Mouse (Mus musculus) bone marrow, adult 2 months (tissue): ENCODE measurements around the gene Casc3. TPM values are rescaled to one million over a fixed set of nuclear protein-coding genes. Genes with fewer than 3 reads are reported as not detected.

Experiments
- H3K27ac ChIP-seq: fragments of 200-500 bp; 2 replicates; pipeline ENCODE4 v1.5.1; 2012; ENCODE audit warnings: low read depth, mild to moderate bottlenecking, control low read depth, inconsistent platforms, low read length; ENCODE audit not compliant: control insufficient read depth, poor library complexity, insufficient read depth
- H3K4me1 ChIP-seq: fragments of 200-500 bp; 2 replicates; pipeline ENCODE4 v1.6.1; 2011; ENCODE audit warnings: low read length; ENCODE audit not compliant: control insufficient read depth, insufficient read depth
- H3K4me3 ChIP-seq: fragments of 200-500 bp; replicated peaks from 2 replicates; pipeline ENCODE3; 2011; ENCODE audit warnings: mild to moderate bottlenecking, low read depth, low read length, control low read depth; ENCODE audit not compliant: control insufficient read depth
- CTCF ChIP-seq: fragments of 200-500 bp; IDR thresholded peaks from 2 replicates; pipeline ENCODE4 v1.5.1; 2011; ENCODE audit warnings: low read length, control low read depth; ENCODE audit not compliant: control insufficient read depth, insufficient read depth
- POLR2A ChIP-seq: fragments of 200-500 bp; IDR thresholded peaks from 2 replicates; pipeline ENCODE4 v1.6.1; 2011; ENCODE audit warnings: low read depth, mild to moderate bottlenecking, control low read depth, low read length, borderline replicate concordance; ENCODE audit not compliant: control insufficient read depth
- WGBS: fragments of 180-500 bp; shearing (Covaris S2); methylation state at CpG from one replicate; pipeline ENCODE4 v1.1.7; 2018; 5-methylcytosine and 5-hydroxymethylcytosine counted together
- polyA plus RNA-seq: library from polyadenylated mRNA; stranded (reverse); fragments of >200 nt; gene quantifications from 2 replicates; pipeline ENCODE4 v1.2.4, GENCODE M21; 2011; ENCODE audit warnings: low replicate concordance; ENCODE audit not compliant: missing spikeins, insufficient read depth, insufficient read length

Casc3 gene
- polyA plus RNA-seq, 1 experiment: 38.5 TPM

DNA sequence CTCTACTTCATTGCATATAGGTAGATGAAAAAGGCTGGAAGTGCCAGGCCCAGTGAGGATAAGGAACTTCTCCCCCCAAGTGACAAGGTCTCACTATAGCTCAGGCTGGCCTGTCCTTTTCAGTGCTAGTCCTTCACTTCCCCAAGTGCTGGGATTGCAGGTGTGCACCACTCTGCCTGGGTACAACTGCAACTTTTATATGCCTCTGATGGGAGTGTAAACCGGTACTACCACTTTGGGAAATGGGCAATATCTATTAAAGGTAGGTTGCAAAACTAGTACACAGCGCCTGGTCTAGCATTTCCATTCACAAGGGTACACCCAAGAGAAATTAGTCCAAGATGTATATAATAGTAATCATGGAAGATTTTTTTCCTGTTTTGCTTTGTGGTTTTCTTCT lies 50.0 kb downstream of the Casc3 start:
- 86% methylated on average over 2 of the region's 2 CpGs for WGBS
- Histone ChIP-seq H3K4me1 (no peaks in the 10 kb centered on the region), H3K4me3 (no peak overlapping the region), H3K27ac (no peak overlapping the region)
- TF ChIP-seq POLR2A: no peak
- no peak for TF ChIP-seq CTCF

DNA sequence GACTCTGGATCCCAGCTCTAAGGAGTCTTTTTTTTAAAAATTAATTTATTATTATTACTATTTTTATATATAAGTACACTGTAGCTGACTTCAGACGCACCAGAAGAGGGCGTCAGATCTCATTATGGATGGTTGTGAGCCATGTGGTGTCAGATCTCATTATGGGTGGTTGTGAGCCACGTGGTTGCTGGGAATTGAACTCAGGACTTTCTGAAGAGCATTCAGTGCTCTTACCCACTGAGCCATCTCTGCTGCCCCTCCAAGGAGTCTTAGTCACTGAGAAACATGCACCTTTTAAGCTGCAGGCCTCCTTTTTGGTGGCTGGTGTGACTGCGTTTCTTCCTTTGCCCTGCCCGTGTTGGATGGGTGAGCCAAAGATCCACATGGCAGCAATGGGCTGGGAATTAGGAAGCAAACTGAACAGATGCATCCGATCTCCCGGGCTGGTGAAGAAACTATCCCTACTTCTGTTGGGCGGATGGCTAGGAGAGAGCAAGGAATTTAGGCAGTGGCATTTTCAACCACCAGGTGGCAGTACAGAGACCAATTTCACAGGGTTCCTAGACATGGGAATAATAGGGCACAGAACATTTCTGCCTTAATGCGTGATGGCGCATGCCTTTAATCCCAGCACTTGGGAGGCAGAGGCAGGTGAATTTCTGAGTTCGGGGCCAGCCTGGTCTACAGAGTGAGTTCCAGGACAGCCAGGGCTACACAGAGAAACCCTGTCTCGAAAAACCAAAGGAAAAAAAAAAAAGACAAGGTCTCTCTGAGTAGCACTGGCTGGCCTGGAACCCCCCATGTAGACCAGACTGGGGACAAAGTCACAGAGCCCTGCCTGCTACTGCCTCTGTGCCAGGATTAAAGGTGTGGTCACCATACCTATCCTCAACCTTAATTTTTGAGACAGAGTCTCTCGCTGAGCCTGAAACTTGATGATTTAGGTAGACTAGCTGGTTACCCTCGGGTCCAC lies 54.3 kb downstream of the Casc3 start:
- Histone ChIP-seq H3K27ac (no peak overlapping the region), H3K4me1 (no peaks in the 10 kb centered on the region), H3K4me3 (no peak overlapping the region)
- 31% methylated on average over 14 of the region's 14 CpGs for WGBS
- TF ChIP-seq POLR2A: no peak
- TF ChIP-seq CTCF: peak; percentile 55

- H3K27ac ChIP-seq: peak within 1 kb of the TSS; percentile 75
- TF ChIP-seq CTCF (peak; percentile 75), POLR2A (peak; percentile 59; the same call in 1 of the 2 replicates)
- 6% methylated on average over 40 of the region's 41 CpGs for WGBS
- H3K4me1 ChIP-seq: no peaks in the 10 kb centered on the region; the same call in 1 of the 2 replicates
- H3K4me3 ChIP-seq: peak within 1 kb of the TSS; percentile 88
Observed at GRCm38 (mm10) chr11:98863028-98863750, 58.5 kb downstream of the Casc3 start, which contains the start of gene Wipf2. TSS of gene Wipf2 (plus strand) at chr11:98863638.

- WGBS: under 1% methylated on average over 38 of the region's 39 CpGs
- peak overlapping the region; percentile 88 for H3K4me3 ChIP-seq
- no peaks in the 10 kb centered on the region; the same call in 1 of the 2 replicates for H3K4me1 ChIP-seq
- TF ChIP-seq CTCF (no peak), POLR2A (no peak)
- peak overlapping the region; percentile 75 for H3K27ac ChIP-seq
Observed at GRCm38 (mm10) chr11:98863751-98864429, 59.2 kb downstream of the Casc3 start.

- no peak for TF ChIP-seq CTCF
- no peak for TF ChIP-seq POLR2A
- Histone ChIP-seq H3K4me1 (no peaks in the 10 kb centered on the region; the same call in 1 of the 2 replicates), H3K27ac (no peak overlapping the region), H3K4me3 (no peak overlapping the region)
- 94% methylated on average over 12 of the region's 12 CpGs for whole genome bisulfite sequencing
Observed at GRCm38 (mm10) chr11:98867293-98867692, 62.6 kb downstream of the Casc3 start.

- no peaks in the 10 kb centered on the region; the same call in 1 of the 2 replicates for H3K4me1 ChIP-seq
- WGBS: 79% methylated on average over 8 of the region's 8 CpGs
- no peak for TF ChIP-seq POLR2A
- no peak for TF ChIP-seq CTCF
- no peak overlapping the region for H3K4me3 ChIP-seq
- H3K27ac ChIP-seq: no peak overlapping the region
Observed at GRCm38 (mm10) chr11:98869906-98870305, 65.2 kb downstream of the Casc3 start.

DNA sequence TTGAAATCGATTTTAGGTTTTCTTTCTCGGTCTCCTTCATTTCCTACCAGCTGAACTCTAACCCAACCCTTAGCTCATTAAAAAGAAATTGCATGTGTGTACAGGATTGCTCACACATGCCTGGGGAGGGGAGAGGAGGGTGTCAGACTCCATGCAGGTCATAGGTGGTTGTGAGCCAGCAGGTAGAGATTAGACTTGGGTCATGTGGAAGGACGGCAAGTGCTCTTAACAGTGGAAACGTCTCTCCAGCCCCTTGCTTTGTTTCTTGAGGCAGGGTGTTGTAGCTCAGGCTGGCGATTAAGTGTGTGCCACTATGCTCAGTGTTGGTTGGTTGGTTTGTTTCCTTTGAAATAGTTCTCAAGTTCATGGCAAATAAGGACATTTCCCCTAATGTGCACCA lies 66.1 kb downstream of the Casc3 start:
- TF ChIP-seq POLR2A (no peak), CTCF (no peak)
- no peak overlapping the region for H3K27ac ChIP-seq
- 72% methylated on average over 5 of the region's 5 CpGs for WGBS
- no peaks in the 10 kb centered on the region; the same call in 1 of the 2 replicates for H3K4me1 ChIP-seq
- H3K4me3 ChIP-seq: no peak overlapping the region

DNA sequence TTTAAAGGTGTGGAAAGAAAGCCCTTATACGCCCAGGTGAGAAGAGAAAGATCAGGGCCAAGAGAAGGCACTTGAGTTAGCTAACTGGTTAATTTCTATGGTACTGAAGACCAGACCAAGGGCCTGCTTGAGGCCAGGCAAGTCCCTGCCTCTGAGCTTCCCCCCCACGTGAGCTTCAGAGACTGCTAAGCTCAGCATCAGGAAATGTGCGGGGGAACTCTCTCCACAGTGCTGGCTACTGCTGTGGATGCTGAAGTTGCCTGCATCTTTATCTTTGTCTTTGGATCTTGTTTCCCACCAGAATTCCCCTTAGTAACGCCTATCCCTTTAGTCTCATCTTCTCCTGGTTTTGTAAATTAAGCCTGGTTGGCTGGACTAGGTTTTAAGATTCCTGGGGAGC lies 66.7 kb downstream of the Casc3 start:
- 65% methylated on average over 4 of the region's 4 CpGs for WGBS
- no peak for TF ChIP-seq CTCF
- no peak for TF ChIP-seq POLR2A
- Histone ChIP-seq H3K4me3 (no peak overlapping the region), H3K4me1 (no peaks in the 10 kb centered on the region; the same call in 1 of the 2 replicates), H3K27ac (no peak overlapping the region)
